Comparison of ENCODE assay signal across 21 mouse cellular contexts in genomic region chr15:90603676-90604075, GRCm38 (mm10).
DNase-seq lines count a peak whose midpoint lies in the region; ATAC-seq and TF ChIP-seq lines count a peak whose summit lies in the region.
"Had no signal": no experiment of that assay in that cellular context is flagged by ENCODE, and none has a peak within 500 bp of the region (broad histone marks: within the 10 kb centered on the region; RNA-seq: fewer than 3 reads in every experiment).

No protein-coding gene starts in this region.

- no peak overlapping the region for H3K4me2 ChIP-seq in midbrain, postnatal 0 days (ENCODE audit: low read depth, low read length, poor library complexity, severe bottlenecking)
- H3K4me2 ChIP-seq in midbrain, embryonic 15.5 days, result no peak overlapping the region
- H3K4me2 ChIP-seq in liver, postnatal 0 days (ENCODE audit: low read depth, low read length), result no peak overlapping the region
- H3K4me2 ChIP-seq: heart, embryonic 15.5 days; liver, embryonic 11.5 days; lung, embryonic 14.5 days had no signal

- no peaks in the 10 kb centered on the region for H3K27me3 ChIP-seq in midbrain, postnatal 0 days (ENCODE audit: insufficient read depth, low read length)
- H3K27me3 ChIP-seq in midbrain, embryonic 15.5 days (replicated peaks), result no peaks in the 10 kb centered on the region
- no peaks in the 10 kb centered on the region for H3K27me3 ChIP-seq in liver, postnatal 0 days (ENCODE audit: insufficient read depth, low read length)
- H3K27me3 ChIP-seq: heart, embryonic 15.5 days had no signal

- no peak overlapping the region for H3K9ac ChIP-seq in midbrain, postnatal 0 days (replicated peaks; ENCODE audit: low read length, poor library complexity, severe bottlenecking)
- no peak overlapping the region for H3K9ac ChIP-seq in midbrain, embryonic 15.5 days
- no peak overlapping the region for H3K9ac ChIP-seq in liver, postnatal 0 days (replicated peaks)
- H3K9ac ChIP-seq: heart, embryonic 15.5 days; lung, embryonic 14.5 days had no signal

- H3K36me3 ChIP-seq in midbrain, postnatal 0 days (ENCODE audit: insufficient read depth, low read length), result no peaks in the 10 kb centered on the region
- H3K36me3 ChIP-seq in midbrain, embryonic 15.5 days (replicated peaks), result no peaks in the 10 kb centered on the region
- H3K36me3 ChIP-seq in liver, postnatal 0 days (replicated peaks; ENCODE audit: insufficient read depth, low read length), result no peaks in the 10 kb centered on the region
- H3K36me3 ChIP-seq: heart, embryonic 15.5 days; midbrain, embryonic 10.5 days had no signal

- H3K27ac ChIP-seq in midbrain, postnatal 0 days (ENCODE audit: low read depth, low read length), result no peak overlapping the region
- no peak overlapping the region for H3K27ac ChIP-seq in midbrain, embryonic 15.5 days
- H3K27ac ChIP-seq in liver, postnatal 0 days (ENCODE audit: low read depth), result no peak overlapping the region
- H3K27ac ChIP-seq: heart, adult 2 months; heart, embryonic 15.5 days; kidney, postnatal 0 days; midbrain, embryonic 10.5 days had no signal

- H3K9me3 ChIP-seq in midbrain, postnatal 0 days (ENCODE audit: low read length), result no peaks in the 10 kb centered on the region
- no peaks in the 10 kb centered on the region for H3K9me3 ChIP-seq in midbrain, embryonic 15.5 days
- H3K9me3 ChIP-seq in liver, postnatal 0 days (ENCODE audit: low read length), result no peaks in the 10 kb centered on the region
- H3K9me3 ChIP-seq: heart, embryonic 15.5 days; midbrain, embryonic 10.5 days had no signal

- no peak overlapping the region for H3K4me3 ChIP-seq in midbrain, postnatal 0 days (ENCODE audit: low read depth, low read length)
- H3K4me3 ChIP-seq in midbrain, embryonic 15.5 days, result no peak overlapping the region
- H3K4me3 ChIP-seq in liver, postnatal 0 days (ENCODE audit: low read depth, low read length), result no peak overlapping the region
- H3K4me3 ChIP-seq: heart, adult 2 months; heart, embryonic 15.5 days; midbrain, embryonic 10.5 days had no signal

- TF ChIP-seq EP300 in liver, postnatal 0 days (IDR thresholded peaks at IDR 0.05; ENCODE audit: low read depth), result no peak

- 80% methylated on average over 5 of the region's 5 CpGs for WGBS in midbrain, postnatal 0 days
- WGBS in midbrain, embryonic 15.5 days, result 82% methylated on average over 5 of the region's 5 CpGs
- WGBS in liver, postnatal 0 days (ENCODE audit: insufficient replicate concordance), result 76% methylated on average over 5 of the region's 5 CpGs

- peak; percentile 50 for DNase-seq in embryo, embryonic 10 days (ENCODE audit: low spot score)
- DNase-seq in embryo, embryonic 9.5 days (ENCODE audit: extremely low spot score), result no peak
- DNase-seq in midbrain, postnatal 0 days (ENCODE audit: low spot score), result peak; percentile 14
- DNase-seq in forelimb bud, embryonic 11.5 days (ENCODE audit: low read depth, low spot score), result peak; percentile 65
- peak; percentile 12 for DNase-seq in mesoderm, embryonic 11.5 days (ENCODE audit: low read depth, low spot score)
- DNase-seq in liver, postnatal 0 days, result no peak
- DNase-seq in thymus, postnatal 36 days, result no peak
- DNase-seq: adrenal gland, postnatal 25 days; cerebellum, adult 18-20 months; gastrocnemius, postnatal 14 days; heart, adult 2 months; kidney, adult 18-20 months; lung, embryonic 14.5 days; lung, postnatal 4 days; thymus, adult 2 months had no signal

- no peak for TF ChIP-seq CTCF in midbrain, postnatal 0 days (IDR thresholded peaks at IDR 0.05)
- no peak for TF ChIP-seq CTCF in liver, postnatal 0 days (IDR thresholded peaks at IDR 0.05; ENCODE audit: low read depth)

- H3K4me1 ChIP-seq in midbrain, postnatal 0 days (ENCODE audit: insufficient read depth, low read length), result no peaks in the 10 kb centered on the region
- H3K4me1 ChIP-seq in midbrain, embryonic 15.5 days, result no peaks in the 10 kb centered on the region
- no peaks in the 10 kb centered on the region for H3K4me1 ChIP-seq in liver, postnatal 0 days (ENCODE audit: insufficient read depth)
- H3K4me1 ChIP-seq: midbrain, embryonic 10.5 days had no signal

- no peak for ATAC-seq in midbrain, postnatal 0 days (ENCODE audit: low FRiP score)
- no peak for ATAC-seq in midbrain, embryonic 15.5 days (replicated peaks)
- no peak for ATAC-seq in liver, postnatal 0 days
- ATAC-seq: activated CD4-positive, CD25-positive, alpha-beta regulatory T cell, adult 4 months had no signal

Comparison
In these comparisons a context has a peak if more than half of its experiments do, and no peak if none do; other contexts are left out.
1. DNase-seq: peak in embryo, embryonic 10 days (single experiment), midbrain, postnatal 0 days (single experiment), forelimb bud, embryonic 11.5 days (single experiment) and mesoderm, embryonic 11.5 days (single experiment); none in embryo, embryonic 9.5 days (single experiment), liver, postnatal 0 days (single experiment) and thymus, postnatal 36 days (0 of 2).